Mouse (Mus musculus) lung, postnatal 10 days (tissue): Measurements from ENCODE around the gene Celsr2.

Experiments
- DNase-seq: peaks from one replicate; pipeline ENCODE4 v3.0.0; 2021

Celsr2 gene

DNA sequence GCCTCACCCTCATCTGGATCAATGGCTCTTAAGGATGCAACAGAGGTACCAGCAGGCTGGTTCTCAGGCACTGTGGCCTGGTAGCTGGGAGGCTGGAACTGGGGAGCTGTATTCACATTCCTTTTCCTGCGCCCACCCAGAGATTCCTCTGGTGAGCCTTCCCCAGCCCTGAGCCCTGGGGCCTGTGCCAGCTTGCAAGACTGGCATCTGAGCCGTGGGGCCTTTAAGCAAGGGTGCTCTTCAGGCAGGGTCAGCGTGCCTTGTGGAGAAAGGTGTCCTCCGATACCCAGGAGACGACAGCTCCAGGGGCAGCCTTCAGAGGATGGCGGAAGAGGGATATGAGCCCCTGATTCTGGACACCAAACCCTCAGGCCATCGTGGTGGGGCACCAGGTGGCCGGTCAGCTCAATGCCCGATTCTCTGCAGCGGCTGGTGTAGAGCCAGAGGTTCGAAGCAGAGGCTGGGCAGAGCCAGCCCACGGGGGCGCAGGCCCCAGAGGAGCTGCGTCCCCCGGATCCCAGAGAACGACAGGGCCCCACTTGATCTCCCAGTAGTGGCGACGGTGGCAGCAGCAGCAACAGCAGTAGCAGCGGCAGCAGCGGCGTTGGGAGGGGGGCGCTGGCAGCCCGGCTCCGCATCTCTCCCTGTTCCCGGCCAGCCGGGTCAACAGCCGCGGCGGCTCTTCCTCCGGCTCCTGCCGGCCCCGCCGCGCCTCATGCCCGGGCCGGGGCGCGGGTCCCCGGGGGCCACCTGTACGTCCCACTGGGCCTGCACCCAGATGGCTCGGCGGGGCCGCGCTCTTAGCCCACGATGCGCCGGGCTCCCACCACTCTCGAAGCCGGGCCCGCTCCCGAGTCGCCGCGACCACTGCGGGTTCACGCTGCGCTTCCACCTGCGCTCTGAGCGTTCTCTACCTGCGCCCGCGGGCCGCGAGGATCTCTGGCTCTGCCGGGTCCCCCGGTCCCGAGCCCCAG, at the start of gene Celsr2:
Gene Celsr2, minus strand, starts transcription at position 696 of the 974 bp plus-strand sequence.
- DNase-seq: peak; percentile 32

DNA sequence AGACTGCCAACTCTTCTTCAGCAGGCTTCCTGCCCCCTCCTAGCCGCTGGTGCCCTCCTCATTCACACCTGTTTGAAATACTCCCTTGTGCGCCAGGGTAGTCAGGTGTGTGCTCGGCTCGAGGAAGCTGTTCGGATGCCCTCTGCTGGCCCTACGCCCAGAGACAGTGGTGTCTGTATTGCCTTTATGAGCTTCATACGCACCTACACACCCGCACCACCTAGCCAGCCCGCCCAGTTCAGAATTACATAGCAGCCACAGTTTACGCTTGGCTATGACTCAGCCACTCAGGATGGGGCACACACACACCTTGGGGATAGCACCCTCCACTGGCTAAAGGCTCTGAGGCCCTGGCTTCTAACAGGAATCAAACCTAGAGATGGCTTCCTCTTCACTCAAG, 43.5 kb upstream of the Celsr2 start:
- DNase-seq: peak; percentile 46

DNA sequence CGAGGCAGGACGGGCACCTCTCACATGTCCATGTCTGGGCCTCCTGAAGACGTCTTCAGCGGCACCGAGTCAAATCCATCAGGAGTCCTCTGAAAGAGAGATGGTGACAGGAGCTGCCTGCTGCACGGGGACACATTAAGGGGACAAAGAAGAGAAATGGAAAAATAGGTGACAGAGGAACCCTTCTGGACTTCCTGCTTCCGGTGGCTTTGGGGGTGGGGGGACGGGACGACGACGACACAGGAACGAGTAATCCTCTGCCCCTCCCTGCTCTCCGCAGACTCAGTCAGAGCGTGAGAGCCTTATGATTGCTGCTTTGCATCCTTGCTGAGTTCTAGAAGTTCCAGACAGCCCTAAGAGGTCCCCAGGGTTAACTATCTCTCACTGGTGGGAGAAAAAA, 43.0 kb upstream of the Celsr2 start:
- DNase-seq: no peak

DNA sequence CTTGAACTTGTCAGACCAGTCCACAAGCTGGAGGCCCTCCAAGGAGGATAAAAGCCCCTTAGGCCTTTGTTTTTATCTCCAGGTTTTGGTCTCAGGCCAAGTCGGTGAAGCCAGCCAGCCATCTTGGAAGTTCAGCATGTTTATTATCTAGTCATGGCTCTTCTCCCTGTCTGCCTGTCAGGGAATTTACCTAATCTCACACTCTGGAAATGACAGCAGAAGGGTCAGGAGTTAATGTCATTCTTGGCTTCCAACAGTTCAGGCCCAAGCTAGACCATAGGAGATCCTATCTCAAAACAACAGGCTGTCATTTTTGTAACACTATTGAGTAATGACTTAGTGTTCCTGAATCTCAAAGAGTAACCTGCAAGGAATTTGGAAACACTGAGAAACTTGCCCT, 38.8 kb upstream of the Celsr2 start:
- DNase-seq: no peak

DNA sequence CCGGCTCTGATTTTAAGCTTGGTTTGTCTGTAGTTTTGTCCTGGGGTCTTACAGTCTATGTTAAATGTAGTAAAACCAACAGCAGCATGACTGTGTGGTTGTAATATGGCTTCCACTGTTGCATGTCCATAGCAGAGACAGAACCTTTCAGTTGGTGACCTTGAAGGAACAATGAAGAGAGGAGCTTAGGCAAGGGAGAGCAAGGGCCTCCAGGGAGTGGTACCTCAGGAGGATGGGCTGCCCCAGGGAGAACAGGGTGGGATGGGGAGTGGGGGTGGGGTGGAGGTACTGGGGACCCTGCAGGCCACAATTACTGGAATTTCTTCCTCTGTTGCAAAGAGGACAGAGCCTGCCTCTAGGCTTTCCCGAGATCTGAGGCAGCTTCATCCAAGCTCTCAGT, 36.6 kb upstream of the Celsr2 start:
- no peak for DNase-seq

DNA sequence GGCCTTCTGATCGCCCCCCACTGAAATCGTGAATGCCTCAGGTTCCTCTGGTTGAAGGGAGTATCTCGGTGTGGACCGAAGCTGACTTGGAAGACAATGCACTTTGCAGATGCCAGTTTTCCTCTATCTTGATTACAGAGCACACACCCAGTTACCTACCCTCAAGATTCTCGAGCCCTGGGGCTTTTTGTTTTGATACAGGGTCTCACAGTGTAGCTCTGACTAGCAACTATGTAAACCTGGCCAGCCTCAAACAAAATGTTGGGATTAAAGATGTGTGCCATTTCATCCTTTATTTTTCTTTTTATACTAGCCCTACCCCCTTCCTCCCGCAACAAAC, 30.0 kb upstream of the Celsr2 start:
- no peak for DNase-seq

DNA sequence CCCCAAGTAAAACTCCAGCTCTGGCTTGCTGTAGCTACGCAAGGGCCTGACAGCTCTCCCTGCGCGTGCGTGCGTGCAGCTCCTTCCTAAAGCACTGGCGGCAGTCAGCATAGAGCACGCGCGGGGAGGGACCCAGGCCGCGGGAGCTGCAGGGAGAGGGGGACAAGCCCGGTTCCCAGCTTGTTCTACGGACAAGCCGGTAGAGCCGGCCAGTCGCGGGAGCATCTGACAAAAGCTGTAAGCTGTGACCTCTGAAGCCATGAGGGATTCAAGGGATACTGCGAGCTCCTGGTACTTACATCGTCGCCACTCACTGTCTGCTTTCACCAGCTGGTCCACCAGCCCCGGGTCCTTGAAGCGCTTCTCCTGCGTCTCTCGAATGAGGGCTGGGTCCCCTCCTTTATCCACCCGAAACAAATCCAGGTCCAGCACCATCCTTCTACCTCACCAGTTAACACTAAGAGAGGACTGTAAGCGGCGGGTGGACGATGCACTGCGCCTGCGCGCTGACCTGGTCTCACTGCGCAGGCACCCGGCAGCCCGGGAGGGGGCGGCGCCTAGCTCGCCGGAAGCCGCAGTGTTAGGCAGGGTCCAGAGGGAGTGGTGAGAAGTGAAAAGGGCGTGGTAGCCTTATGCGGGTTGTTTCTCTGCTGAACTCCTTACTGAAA, 29.5 kb upstream of the Celsr2 start, which contains the start of gene Sars:
Gene Sars, minus strand, starts transcription at position 512 of the 668 bp plus-strand sequence.
- peak; percentile 94 for DNase-seq

DNA sequence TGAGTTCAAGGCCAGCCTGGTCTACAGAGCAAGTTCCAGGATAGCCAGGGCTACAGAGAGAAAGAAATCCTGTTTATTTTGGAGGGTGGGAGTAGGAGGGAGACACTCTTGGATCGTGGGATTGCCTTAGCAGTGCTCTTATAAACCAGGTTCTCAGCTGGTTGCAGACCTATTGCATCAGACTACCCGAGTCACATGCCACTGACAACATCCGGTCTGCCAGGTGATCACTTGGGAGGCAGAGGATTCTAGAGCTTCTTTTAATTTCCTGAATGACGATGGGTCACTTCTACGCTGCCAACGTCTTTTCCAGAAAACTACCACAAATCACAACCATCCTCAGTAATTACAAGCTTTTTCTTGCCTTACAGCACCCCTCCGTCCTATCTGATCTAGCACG, 28.7 kb upstream of the Celsr2 start:
- peak; percentile 55 for DNase-seq

DNA sequence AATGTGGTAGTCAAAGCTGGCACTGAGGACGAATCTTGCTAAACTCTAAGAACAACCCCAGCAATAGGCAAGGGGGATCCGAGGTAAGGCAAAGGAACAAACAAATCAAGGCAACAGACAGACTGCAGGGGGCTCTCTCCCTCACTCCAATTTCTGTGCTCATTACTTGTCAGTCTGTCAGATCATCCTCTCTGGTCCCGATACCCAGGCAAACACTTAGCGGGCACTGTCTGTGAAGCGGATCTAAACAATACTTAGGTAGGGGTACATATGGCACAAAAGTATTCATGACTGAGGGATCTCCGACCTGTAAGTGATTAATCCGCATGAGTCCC, 21.0 kb upstream of the Celsr2 start:
- DNase-seq: no peak

DNA sequence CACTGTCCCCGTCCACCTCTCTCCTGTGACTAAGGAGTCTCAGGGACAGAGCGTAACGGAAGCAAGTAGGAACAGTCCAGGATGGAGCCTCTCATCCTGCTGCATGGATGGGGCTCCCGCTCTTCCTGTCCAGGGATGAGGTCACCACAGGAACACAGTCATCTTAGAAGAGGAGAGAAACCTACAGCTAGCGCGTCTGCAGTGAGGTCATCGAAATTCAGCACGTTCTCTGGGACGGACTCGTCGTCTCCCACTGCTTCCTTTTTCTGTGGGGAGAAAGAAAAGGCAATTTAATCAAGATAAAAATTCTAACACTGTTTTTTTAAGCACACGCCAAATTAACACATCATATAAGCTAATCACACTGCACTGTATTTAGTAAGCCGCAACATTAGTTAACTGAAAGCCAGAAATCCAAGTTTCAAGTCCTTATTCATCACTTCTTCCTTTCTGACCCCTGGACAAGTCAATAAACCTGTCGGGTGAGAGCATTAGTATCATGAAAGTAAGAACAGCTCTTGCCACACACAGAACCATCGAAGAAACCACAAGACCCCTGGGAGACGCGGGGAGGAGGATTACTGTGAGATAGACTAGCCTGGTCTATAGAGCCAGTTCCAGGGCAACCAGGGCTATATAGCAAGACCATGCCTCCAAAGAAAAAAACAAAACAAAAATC, 20.5 kb upstream of the Celsr2 start:
- DNase-seq: peak; percentile 27

DNA sequence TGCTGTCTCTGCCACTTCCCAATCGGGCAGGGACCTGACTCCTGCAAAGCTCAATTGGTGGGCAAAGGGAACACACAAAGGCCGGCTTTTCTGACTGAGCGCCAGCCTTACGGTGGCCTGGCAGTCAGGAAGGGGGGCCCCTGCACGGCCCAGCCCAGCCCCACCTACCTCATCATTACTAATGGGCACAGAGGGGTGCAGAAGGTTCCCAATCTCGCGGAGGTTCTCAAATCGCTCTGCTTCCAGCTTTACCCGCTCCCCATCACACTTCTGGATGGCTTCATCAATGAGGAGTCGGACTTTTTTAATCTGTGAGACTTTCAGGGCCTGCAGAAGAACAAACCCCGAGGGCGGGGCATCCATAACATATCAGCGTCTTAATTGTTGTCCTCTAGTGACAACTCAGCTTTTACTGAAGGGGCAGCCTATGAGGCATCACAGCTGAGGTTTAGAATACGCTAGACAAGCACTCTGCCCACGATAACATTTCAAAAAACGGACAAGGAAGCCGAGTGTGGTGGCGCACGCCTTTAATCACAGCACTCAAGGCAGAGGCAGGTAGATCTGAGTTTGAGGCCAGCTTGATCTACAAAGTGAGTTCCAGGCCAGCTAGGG, 18.6 kb upstream of the Celsr2 start:
- no peak for DNase-seq

DNA sequence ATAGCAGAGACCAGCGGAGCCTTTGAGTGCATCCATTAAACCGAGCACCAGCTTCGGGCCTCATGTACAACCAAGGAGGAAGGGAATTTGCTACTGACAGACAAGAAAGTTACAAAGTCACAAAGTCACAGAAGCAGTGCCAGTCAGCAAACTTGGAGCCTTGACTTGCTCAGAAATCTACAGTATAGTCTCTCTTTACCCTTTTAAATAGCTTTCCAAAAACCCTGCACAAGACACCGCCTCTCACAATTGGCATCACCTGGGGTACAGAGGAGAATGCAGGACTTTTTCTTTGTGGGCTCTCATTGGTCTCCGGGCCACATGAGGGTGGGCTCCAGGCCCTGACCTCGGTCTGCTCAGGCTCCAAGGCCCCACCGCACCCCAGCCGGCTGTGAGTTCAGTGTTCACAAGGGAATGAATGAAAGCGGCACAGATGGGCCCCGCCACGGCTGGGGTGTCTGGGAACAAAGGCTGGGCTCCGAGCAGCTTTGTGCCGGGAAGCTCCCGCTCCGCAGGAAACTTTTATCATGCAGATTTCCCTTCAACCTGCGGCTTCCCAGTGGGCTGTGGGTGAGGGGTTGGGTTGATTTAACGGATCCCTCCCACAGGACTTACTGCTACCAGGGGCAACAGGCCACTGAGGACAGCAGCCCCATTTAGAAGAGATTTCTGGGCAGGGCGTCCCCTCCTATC, 18.0 kb upstream of the Celsr2 start:
- DNase-seq: no peak

DNA sequence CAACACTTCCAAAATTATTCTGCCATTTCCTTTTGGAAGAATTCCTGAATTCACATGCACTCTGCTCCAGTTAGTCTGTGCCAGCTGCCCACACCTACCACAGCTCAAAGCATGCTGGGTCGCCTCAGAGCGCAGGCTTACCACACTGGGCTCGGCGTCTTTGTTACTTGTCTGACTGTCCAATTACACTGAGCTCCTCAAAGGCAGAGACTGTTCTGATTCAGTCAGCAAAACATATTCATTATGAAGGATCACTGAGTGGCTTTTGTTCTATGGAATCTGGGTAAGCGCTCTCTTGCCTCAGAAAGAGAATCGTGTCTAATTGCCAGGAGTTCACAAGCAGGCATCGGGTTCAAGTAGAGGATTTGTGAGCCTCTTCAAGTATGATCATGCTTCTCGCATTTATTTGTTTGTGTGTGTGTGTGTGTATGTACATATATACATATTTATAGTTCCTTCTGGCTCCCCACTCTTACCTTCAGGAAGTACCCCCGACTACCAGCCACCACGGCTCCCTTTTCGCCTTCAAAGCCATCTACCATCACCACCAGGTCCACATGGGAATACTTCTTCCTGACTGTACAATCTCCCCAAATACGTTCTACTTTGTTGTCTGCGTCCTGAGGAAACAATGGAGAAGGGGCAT, 17.3 kb upstream of the Celsr2 start:
- DNase-seq: no peak

DNA sequence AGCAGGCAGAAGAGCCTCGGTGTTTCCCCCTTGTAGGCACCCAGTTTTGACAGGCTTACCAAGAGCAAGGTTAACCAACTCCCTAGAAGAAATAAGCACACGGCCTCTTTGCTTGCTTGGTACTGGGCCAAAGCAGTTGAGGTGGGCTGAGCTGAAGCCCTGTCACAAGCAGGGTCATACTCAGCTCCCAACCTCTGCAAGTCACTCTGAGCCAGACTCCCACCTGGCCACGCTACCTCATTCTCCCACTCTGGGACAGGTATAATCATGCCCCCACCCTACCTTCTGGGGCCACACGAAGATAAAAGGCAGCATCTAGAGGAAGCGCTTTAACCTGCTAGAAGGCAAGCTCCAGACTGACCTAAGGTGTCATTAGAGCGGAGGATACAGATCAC, 10.3 kb upstream of the Celsr2 start:
- no peak for DNase-seq

DNA sequence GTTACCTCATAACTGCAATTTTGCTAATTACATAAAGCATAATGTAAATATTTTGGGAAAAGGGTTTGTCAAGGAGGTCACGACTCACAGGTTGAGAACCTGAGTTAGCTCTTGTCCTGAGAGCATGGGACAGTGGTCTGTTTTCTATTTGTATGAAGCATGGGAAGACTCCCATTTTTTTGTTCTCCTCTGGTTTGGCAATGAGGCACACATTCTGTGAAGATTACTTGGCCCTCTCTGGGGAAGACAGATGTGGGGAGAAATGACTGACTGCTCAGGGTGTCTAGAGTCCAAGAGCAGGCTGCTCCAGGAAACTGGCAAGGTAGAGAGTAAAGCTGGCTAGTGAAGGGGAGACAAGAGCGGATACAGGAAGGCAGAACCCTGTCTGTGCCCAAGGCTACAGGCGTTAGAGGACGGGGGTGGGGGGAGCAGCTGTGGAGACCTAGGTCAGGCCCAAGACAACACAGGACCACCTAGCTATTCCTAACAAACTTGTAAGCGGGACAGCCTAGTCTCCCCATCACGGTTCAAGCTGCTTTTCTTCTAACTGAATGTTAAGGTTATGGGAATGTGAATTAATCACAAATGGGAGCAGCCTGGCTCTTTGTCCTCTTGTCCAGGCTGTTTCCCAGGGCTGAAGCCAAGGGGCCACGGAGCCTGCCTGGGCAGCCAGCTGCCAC, 9.7 kb upstream of the Celsr2 start:
- DNase-seq: no peak

DNA sequence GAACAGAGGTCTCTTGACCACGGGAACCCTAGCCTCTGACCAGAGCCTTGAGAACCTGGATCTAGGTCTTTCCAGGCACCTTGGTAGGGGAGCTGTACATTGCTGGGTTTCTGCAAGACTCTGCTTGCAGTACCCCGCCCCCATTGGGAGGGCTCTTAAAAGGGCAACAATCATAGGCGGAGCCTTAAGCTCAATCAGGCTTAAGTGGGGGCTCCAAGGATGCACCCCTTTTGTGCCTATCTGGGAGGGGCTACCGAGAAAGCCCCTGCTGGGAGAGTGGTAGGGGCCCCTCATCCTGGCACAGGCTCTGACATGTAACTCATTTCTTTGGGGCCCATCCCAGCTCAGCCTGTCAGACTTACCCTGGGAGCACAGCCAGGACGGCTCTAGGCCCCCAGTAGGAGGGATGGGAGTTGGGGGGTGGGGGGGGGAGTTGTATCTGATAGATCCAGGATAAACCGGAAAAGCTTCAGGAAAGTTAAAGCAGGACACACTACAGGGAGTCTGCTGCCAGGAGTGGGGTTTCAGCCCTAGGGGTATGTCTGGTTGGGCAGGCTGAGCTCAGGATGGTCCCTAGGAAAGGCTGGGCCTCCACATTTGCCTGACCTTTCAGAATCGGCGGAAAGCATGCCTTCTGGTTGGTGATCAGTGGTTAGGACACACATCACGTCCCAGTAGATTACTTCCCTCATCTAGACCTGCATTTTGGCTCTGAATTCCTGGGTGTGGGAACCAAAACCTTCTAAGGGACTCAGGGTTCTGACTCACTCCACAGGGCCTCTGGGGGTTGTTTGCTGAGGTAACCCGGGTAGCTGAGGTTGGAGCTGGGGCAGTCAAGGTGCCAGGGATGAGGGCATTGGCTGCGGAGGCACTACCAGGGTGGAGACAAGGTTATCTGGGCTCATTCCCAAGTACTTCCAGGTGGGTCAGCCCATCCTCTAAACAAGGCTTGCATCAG, 8.8 kb upstream of the Celsr2 start:
- peak; percentile 60 for DNase-seq

DNA sequence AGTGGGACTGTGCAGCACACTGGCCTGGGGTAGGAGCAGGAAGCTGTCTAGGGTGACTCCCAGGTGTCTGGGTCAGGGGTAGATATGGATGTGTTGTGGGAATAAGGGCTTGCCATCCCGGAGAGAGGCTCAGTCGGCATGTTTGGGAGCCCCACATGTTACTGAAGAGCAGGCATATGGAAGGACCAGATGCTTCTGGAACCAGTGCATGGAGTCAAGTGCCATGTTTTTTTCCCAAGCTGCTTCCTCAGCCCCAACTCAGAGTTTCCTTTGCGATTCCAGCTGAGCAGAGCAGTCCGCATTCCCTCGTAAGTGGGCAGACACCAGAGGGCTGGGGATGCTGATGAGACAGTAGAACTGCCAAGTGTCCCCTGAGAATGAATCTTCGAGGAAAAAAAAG, 7.7 kb upstream of the Celsr2 start:
- DNase-seq: no peak

DNA sequence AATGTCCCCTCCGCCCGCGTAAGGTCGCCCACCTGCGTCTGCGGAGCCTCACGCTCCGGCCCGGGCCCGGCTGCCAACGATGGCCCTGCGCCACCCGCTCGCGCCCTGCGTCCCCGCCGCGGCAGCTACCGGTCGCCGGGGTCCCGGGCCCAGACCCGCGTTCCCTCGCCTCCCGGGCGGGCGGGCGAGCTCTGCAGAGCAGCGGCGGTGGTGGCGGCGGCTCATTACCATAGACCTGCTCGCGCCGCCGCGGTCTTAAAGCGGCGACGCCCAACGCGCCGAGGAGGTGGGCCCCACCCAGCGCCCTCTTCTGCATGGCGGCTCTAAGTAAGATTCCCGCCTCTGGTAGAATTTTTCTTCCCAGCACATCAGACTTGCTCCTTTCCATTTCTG, 475 bp upstream of the Celsr2 start:
- peak; percentile 79 for DNase-seq

DNA sequence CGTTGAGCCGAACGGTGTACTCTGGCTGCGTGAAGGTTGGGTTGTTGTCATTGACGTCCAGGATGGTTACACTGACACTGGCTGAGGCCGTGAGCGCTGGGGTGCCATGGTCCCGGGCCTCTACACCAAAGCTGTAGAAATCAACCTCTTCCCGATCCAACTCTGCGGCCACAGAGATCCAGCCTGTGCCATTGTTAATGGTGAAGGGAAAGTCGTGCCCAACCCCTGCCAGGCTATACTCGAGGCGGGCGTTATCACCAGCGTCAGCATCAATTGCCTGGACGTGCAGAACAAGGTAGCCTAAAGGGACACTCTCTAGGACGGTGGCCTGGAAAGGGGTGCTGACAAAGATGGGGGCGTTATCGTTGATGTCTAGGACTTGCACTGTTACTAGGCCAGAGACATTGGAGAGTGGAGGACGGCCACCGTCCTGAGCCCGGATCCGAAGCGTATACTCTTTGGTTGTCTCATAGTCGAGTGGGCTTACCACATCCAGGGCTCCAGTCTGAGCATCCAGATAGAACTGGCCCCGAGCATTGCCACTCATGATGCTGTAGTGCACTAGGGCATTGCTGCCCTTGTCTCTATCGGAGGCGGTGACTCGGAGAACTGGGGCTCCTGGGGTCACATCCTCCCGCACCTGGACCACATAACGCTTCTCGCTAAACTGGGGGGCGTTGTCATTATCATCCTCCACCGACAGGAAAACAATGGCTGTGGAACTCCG, 1.6 kb downstream of the Celsr2 start:
- no peak for DNase-seq

DNA sequence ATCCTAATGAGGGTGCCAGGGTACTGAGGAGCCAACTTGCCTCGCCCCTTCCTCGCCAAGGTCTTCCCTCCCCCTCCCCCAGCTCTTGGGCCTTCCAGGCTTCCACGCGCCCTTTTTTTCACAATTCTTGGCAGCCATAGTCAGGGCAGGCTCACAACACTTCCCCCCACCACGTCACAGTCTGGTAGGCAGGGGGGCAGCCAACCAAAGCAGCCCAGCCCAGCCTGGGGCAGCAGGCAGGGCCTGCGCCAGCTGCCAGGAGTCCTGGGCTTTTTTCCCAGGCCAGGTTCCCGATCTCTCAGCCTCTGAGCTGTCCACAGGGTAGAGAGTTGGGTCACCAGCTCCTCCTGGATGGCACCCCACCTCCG, 3.6 kb downstream of the Celsr2 start:
- DNase-seq: peak; percentile 80
